Mouse (Mus musculus) CD8-positive naive resting alpha-beta T cell, adult 57 days (primary cell): ENCODE measurements around the gene Ltb4r1. TPM values are rescaled to one million over a fixed set of nuclear protein-coding genes. Genes with fewer than 3 reads are reported as not detected.

Experiments
- total RNA-seq: library from RNA; stranded (reverse); gene quantifications from one replicate; pipeline ENCODE4 v1.2.4, GENCODE M21; 2023

Gene Ltb4r1
- total RNA-seq = 0.37 TPM

GRCm38 (mm10) chr14:55765696-55766095 is at the start of gene Ltb4r1:
TSS of gene Ltb4r1 (plus strand) at chr14:55765962.

DNA sequence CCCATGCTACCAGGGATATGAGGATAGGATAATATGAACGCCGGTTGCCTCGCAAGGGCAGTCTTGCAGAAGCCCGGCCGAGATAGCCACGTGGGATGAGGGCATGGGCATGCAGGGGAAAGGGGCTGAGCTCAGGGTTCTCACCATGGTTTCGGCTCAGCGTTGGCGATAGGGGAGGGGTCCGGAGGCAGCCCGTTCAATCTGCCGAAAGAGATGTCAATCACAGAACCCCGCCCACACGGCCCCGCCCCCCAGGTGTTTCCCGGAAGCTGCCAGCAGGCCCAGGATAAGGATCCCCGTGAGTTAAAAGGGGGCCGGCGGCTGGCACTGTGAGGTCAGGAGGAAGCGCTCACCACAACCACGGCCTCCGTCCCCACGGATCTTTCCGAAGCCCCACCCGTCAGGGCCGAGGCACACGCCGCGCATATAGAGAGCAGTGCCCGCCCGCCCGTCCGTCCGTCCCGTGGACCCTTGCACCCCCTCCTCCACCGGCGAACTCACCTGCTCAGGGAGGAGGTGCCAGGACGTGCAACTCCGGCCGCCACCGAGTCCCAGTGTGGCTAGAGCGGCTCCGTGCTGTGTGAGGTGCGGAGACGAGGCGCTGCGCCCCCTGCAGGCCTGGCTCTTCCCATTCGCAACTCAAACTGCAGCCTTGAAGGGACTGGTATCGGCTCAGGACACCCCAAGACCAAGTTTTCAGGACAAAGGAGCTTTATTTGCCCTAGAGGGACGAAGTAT is 43.9 kb upstream of the Ltb4r1 start, which contains the start of gene Rabggta:
Gene Rabggta (minus strand): TSS at position 564 of the 738 bp plus-strand sequence.

GRCm38 (mm10) chr14:55745180-55745860 is 20.4 kb upstream of the Ltb4r1 start, which contains the start of the genes Dhrs1 and Nop9:
TSS of gene Dhrs1 (minus strand) at chr14:55745690.
TSS of gene Nop9 (plus strand) at chr14:55745693.

DNA sequence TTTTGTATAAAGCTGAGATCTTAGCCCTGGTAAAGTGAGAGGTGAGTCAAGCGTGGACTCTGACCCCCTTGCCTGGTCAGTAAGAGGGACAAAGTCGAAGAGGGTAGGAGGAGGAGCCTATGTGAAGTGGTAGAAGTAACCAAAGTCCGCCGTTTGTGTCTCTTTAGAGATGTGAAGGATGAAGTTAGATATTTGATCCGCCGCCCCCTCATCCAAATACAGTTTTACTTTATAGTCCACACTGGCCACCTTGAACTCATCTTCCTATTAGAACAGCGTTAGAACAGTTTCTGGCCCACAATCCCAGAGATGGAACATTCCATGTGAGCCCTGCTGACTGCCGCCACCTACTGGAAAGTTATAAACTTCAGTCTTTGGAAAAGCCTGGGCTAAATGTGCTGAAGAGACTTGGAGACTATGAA is 7.4 kb upstream of the Ltb4r1 start, which contains the start of gene Cideb:
Gene Cideb (minus strand): TSS at position 96 of the 422 bp plus-strand sequence.

DNA sequence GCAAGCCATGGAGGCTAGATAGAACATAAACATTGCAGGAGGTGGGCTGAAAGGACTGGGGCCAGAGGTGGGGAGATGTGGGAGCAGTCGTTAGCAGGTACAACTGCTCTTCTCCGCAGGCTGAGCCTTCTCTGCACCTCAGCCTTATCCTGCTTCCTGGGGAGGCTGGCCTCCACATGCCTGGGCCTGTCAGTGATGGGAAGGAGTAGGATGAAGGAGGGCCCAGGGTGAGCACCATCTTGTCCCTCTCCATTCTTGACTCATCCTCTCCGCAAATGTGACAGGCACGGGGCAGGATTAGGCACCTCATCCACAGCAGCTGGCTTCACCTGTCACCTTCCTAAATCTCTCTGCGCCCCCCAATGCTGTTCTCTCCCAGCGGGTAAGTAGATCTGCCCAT is 4.6 kb upstream of the Ltb4r1 start, which contains the start of gene Ltb4r2:
Gene Ltb4r2 (plus strand): TSS at position 266 of the 400 bp plus-strand sequence.

GRCm38 (mm10) chr14:55783958-55784235 is 18.1 kb downstream of the Ltb4r1 start, which contains the start of gene Adcy4:
TSS of gene Adcy4 (minus strand) at chr14:55784095.

DNA sequence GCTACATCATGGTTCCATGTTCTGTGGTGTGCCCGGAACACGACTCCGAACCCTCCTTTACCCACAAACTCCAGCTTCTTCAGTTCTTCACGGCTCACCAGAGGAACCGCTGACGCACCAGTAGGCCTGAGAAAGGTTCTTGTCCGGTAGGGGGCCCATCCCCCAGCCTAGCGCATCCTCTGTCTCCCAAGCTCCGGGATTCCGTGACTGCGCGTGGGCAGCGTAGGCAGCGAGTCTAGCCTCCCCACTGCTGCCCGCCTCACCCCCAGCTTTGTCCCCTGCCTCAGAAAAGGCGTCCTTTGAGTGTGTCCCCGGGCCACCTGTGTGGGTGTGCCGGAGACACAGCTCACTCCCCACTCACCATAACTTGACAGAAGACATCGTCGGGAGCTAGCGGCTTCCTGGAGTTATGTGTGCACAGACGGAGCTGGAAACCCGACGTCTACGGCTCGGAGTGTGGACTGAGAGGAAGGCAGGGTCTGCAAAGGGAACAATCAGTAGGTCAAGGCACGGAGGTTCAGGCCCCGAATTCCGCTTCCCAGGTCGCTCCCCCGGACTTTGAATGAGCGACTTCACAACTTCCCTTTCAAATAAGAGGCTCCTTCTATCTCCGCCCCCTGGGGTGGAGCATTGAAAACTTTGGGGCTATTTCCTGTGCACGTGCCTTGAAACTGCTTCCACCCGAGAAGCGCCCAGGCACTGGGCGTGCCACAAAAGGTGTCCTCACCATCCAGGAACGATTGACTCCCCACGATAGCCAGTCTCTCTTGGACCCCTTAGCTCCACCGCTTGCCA is 22.7 kb downstream of the Ltb4r1 start, which contains the start of gene Ripk3:
Gene Ripk3 (minus strand): TSS at position 610 of the 795 bp plus-strand sequence.

Other genes with a start within 250 kb of the Ltb4r1 start
- not detected for gene Nrl, start 241.0 kb upstream of the Ltb4r1 start, total RNA-seq
- gene Pck2, start 225.7 kb upstream of the Ltb4r1 start, total RNA-seq = 10.7 TPM
- gene Dcaf11, start 206.0 kb upstream of the Ltb4r1 start, total RNA-seq = 72.0 TPM
- 2.6 TPM for gene A730061H03Rik, start 205.6 kb upstream of the Ltb4r1 start, total RNA-seq
- not detected for gene Fitm1, start 190.3 kb upstream of the Ltb4r1 start, total RNA-seq
- 323 TPM for gene Psme1, start 187.8 kb upstream of the Ltb4r1 start, total RNA-seq
- gene Emc9, start 180.7 kb upstream of the Ltb4r1 start, total RNA-seq = 26.3 TPM
- 372 TPM for gene Psme2, start 174.8 kb upstream of the Ltb4r1 start, total RNA-seq
- gene Rnf31, start 174.3 kb upstream of the Ltb4r1 start, total RNA-seq = 91.9 TPM
- 90.0 TPM for gene Irf9, start 162.4 kb upstream of the Ltb4r1 start, total RNA-seq
- not detected for gene Rec8, start 147.9 kb upstream of the Ltb4r1 start, total RNA-seq
- gene Ipo4, start 130.0 kb upstream of the Ltb4r1 start, total RNA-seq = 65.4 TPM
- 4.2 TPM for gene Gm49378, start 128.1 kb upstream of the Ltb4r1 start, total RNA-seq
- 40.1 TPM for gene Tm9sf1, start 122.2 kb upstream of the Ltb4r1 start, total RNA-seq
- 4.1 TPM for gene Tssk4, start 115.8 kb upstream of the Ltb4r1 start, total RNA-seq
- 45.7 TPM for gene Mdp1, start 105.5 kb upstream of the Ltb4r1 start, total RNA-seq
- gene Gmpr2, start 94.0 kb upstream of the Ltb4r1 start, total RNA-seq = 18.6 TPM
- 164 TPM for gene Nedd8, start 93.8 kb upstream of the Ltb4r1 start, total RNA-seq
- gene Tinf2, start 84.1 kb upstream of the Ltb4r1 start, total RNA-seq = 101 TPM
- 0.95 TPM for gene Tgm1, start 52.0 kb upstream of the Ltb4r1 start, total RNA-seq
- 85.8 TPM for gene Rabggta, start 43.7 kb upstream of the Ltb4r1 start, total RNA-seq
- 11.6 TPM for gene Dhrs1, start 20.3 kb upstream of the Ltb4r1 start, total RNA-seq
- gene Nop9, start 20.3 kb upstream of the Ltb4r1 start, total RNA-seq = 30.4 TPM
- gene Cideb, start 7.5 kb upstream of the Ltb4r1 start, total RNA-seq = not detected
- gene Ltb4r2, start 4.5 kb upstream of the Ltb4r1 start, total RNA-seq = 0.18 TPM
- 0.52 TPM for gene Adcy4, start 18.1 kb downstream of the Ltb4r1 start, total RNA-seq
- gene Ripk3, start 22.9 kb downstream of the Ltb4r1 start, total RNA-seq = 40.3 TPM
- gene Nfatc4, start 57.2 kb downstream of the Ltb4r1 start, total RNA-seq = not detected
- 0.43 TPM for gene Nynrin, start 88.0 kb downstream of the Ltb4r1 start, total RNA-seq
- gene Cbln3, start 118.4 kb downstream of the Ltb4r1 start, total RNA-seq = not detected
- 63.1 TPM for gene Khnyn, start 119.0 kb downstream of the Ltb4r1 start, total RNA-seq
- 44.2 TPM for gene Sdr39u1, start 134.3 kb downstream of the Ltb4r1 start, total RNA-seq
- gene Cma1, start 178.7 kb downstream of the Ltb4r1 start, total RNA-seq = not detected
- not detected for gene Cma2, start 185.0 kb downstream of the Ltb4r1 start, total RNA-seq